Mouse (Mus musculus) neural tube, embryonic 13.5 days (tissue): ENCODE measurements around the gene Gltpd2. TPM values are rescaled to one million over a fixed set of nuclear protein-coding genes. Genes with fewer than 3 reads are reported as not detected.

Experiments
- ATAC-seq: fragments of 200-750 bp; cut with Nextera tagmentation; 2 replicates; pipeline ENCODE4 v1.8.0; 2017; ENCODE audit warnings: low read depth, mild to moderate bottlenecking, moderate TSS enrichment, moderate library complexity
- H3K27ac ChIP-seq: fragments of 300-500 bp; sonication (generic); replicated peaks from 2 replicates; pipeline ENCODE4 v1.5.1; 2015; ENCODE audit warnings: moderate library complexity, mild to moderate bottlenecking, inconsistent platforms
- H3K27me3 ChIP-seq: fragments of 300-500 bp; sonication (generic); 2 replicates; pipeline ENCODE4 v1.6.1; 2015; ENCODE audit warnings: mild to moderate bottlenecking, inconsistent platforms
- H3K36me3 ChIP-seq: fragments of 300-500 bp; sonication (generic); 2 replicates; pipeline ENCODE4 v1.6.1; 2015; ENCODE audit warnings: mild to moderate bottlenecking, inconsistent platforms
- H3K4me1 ChIP-seq: fragments of 300-500 bp; sonication (generic); replicated peaks from 2 replicates; pipeline ENCODE4 v1.6.1; 2015; ENCODE audit warnings: inconsistent platforms
- H3K4me2 ChIP-seq: fragments of 300-500 bp; sonication (generic); 2 replicates; pipeline ENCODE4 v1.6.1; 2015; ENCODE audit warnings: inconsistent platforms, mild to moderate bottlenecking, moderate library complexity
- H3K4me3 ChIP-seq: fragments of 300-500 bp; sonication (generic); 2 replicates; pipeline ENCODE4 v1.5.1; 2015; ENCODE audit warnings: mild to moderate bottlenecking, inconsistent platforms
- H3K9ac ChIP-seq: fragments of 300-500 bp; sonication (generic); 2 replicates; pipeline ENCODE4 v1.6.1; 2015; ENCODE audit warnings: moderate library complexity, mild to moderate bottlenecking, inconsistent platforms
- H3K9me3 ChIP-seq: fragments of 300-500 bp; sonication (generic); 2 replicates; pipeline ENCODE4 v1.6.1; 2016; ENCODE audit warnings: inconsistent platforms
- whole genome bisulfite sequencing: fragments of 180-500 bp; shearing (Covaris S2); methylation state at CpG from one replicate; pipeline ENCODE4 v1.1.7; 2015; 5-methylcytosine and 5-hydroxymethylcytosine counted together
- polyA plus RNA-seq: library from polyadenylated mRNA; unstranded; fragments of >200 nt; fragmentation: Nextera tagmentation; extraction: Ambion mirVana; gene quantifications from 2 replicates; pipeline ENCODE4 v1.2.1, GENCODE M21; 2015

Gene Gltpd2
- polyA plus RNA-seq, 1 experiment from 2014 or later = 0.42 TPM

GRCm38 (mm10) chr11:70504970-70505369, 14.0 kb upstream of the Gltpd2 start, which contains the start of gene Tm4sf5:
Tm4sf5 (plus strand) TSS chr11:70505244.
- Histone ChIP-seq H3K27me3 (0 out of 2 replicates have a peak, but pooled peaks cover 5% of the 10 kb centered on the region), H3K9me3 (no peaks in the 10 kb centered on the region), H3K4me1 (peaks cover 5% of the 10 kb centered on the region; the same call in 1 of the 2 replicates), H3K4me3 (no peak within 1 kb of the TSS), H3K27ac (no peak within 1 kb of the TSS), H3K9ac (no peak within 1 kb of the TSS), H3K36me3 (no peaks in the 10 kb centered on the region), H3K4me2 (no peak within 1 kb of the TSS)
- ATAC-seq = no peak
- WGBS = 86% methylated on average over 9 of the region's 9 CpGs

GRCm38 (mm10) chr11:70506385-70506784, 12.6 kb upstream of the Gltpd2 start:
- Histone ChIP-seq H3K4me2 (no peak overlapping the region), H3K27ac (no peak overlapping the region), H3K4me3 (no peak overlapping the region), H3K36me3 (no peaks in the 10 kb centered on the region), H3K4me1 (peaks cover 6% of the 10 kb centered on the region; the same call in 1 of the 2 replicates), H3K9me3 (no peaks in the 10 kb centered on the region), H3K9ac (no peak overlapping the region), H3K27me3 (0 out of 2 replicates have a peak, but pooled peaks cover 5% of the 10 kb centered on the region)
- WGBS = 37% methylated on average over 4 of the region's 4 CpGs
- no peak for ATAC-seq

- no peak overlapping the region for H3K4me2 ChIP-seq
- H3K27ac ChIP-seq = no peak overlapping the region
- H3K36me3 ChIP-seq = no peaks in the 10 kb centered on the region
- H3K9ac ChIP-seq = no peak overlapping the region
- H3K4me1 ChIP-seq = peaks cover 6% of the 10 kb centered on the region; the same call in 1 of the 2 replicates
- WGBS = 77% methylated on average over 7 of the region's 7 CpGs
- no peaks in the 10 kb centered on the region for H3K9me3 ChIP-seq
- no peak overlapping the region for H3K4me3 ChIP-seq
- ATAC-seq = no peak
- 0 out of 2 replicates have a peak, but pooled peaks cover 5% of the 10 kb centered on the region for H3K27me3 ChIP-seq
Measured at GRCm38 (mm10) chr11:70506962-70507515, 12.0 kb upstream of the Gltpd2 start.

- H3K36me3 ChIP-seq = no peaks in the 10 kb centered on the region
- no peak overlapping the region for H3K9ac ChIP-seq
- no peak overlapping the region for H3K4me3 ChIP-seq
- H3K4me1 ChIP-seq = peaks cover 6% of the 10 kb centered on the region; the same call in 1 of the 2 replicates
- H3K9me3 ChIP-seq = no peaks in the 10 kb centered on the region
- ATAC-seq = peak; percentile 84; the same call in 1 of the 2 replicates
- WGBS = 10% methylated on average over 19 of the region's 19 CpGs
- peak overlapping the region; percentile 22 for H3K4me2 ChIP-seq
- H3K27me3 ChIP-seq = 0 out of 2 replicates have a peak, but pooled peaks cover 5% of the 10 kb centered on the region
- H3K27ac ChIP-seq = no peak overlapping the region
Measured at GRCm38 (mm10) chr11:70509753-70510564, 9.0 kb upstream of the Gltpd2 start.

GRCm38 (mm10) chr11:70511242-70511641, 7.8 kb upstream of the Gltpd2 start:
- 71% methylated on average over 2 of the region's 2 CpGs for WGBS
- H3K9me3 ChIP-seq = no peaks in the 10 kb centered on the region
- peaks cover 6% of the 10 kb centered on the region; the same call in 1 of the 2 replicates for H3K4me1 ChIP-seq
- ATAC-seq = no peak
- H3K36me3 ChIP-seq = no peaks in the 10 kb centered on the region
- H3K4me2 ChIP-seq = no peak overlapping the region
- 0 out of 2 replicates have a peak, but pooled peaks cover 5% of the 10 kb centered on the region for H3K27me3 ChIP-seq
- no peak overlapping the region for H3K27ac ChIP-seq
- H3K9ac ChIP-seq = no peak overlapping the region
- H3K4me3 ChIP-seq = no peak overlapping the region

- WGBS = 94% methylated on average over 7 of the region's 7 CpGs
Measured at GRCm38 (mm10) chr11:70511825-70512224, 7.2 kb upstream of the Gltpd2 start.

GRCm38 (mm10) chr11:70512709-70513342, 6.2 kb upstream of the Gltpd2 start:
- WGBS = 78% methylated on average over 7 of the region's 7 CpGs
- Histone ChIP-seq H3K27ac (no peak overlapping the region), H3K9me3 (no peaks in the 10 kb centered on the region), H3K9ac (no peak overlapping the region), H3K36me3 (no peaks in the 10 kb centered on the region), H3K27me3 (0 out of 2 replicates have a peak, but pooled peaks cover 5% of the 10 kb centered on the region), H3K4me3 (no peak overlapping the region), H3K4me2 (no peak overlapping the region), H3K4me1 (peaks cover 6% of the 10 kb centered on the region; the same call in 1 of the 2 replicates)
- ATAC-seq = no peak

More at GRCm38 (mm10) chr11:70511825-70512224, 7.2 kb upstream of the Gltpd2 start:
- Histone ChIP-seq H3K9me3 (no peaks in the 10 kb centered on the region), H3K36me3 (no peaks in the 10 kb centered on the region), H3K27ac (no peak overlapping the region), H3K4me1 (peaks cover 6% of the 10 kb centered on the region; the same call in 1 of the 2 replicates), H3K4me2 (no peak overlapping the region), H3K4me3 (no peak overlapping the region), H3K27me3 (0 out of 2 replicates have a peak, but pooled peaks cover 5% of the 10 kb centered on the region), H3K9ac (no peak overlapping the region)
- no peak for ATAC-seq

- WGBS = 53% methylated on average over 11 of the region's 11 CpGs
- H3K4me2 ChIP-seq = no peak overlapping the region
- 0 out of 2 replicates have a peak, but pooled peaks have one; percentile 34 for ATAC-seq
- no peak overlapping the region for H3K9ac ChIP-seq
- H3K36me3 ChIP-seq = no peaks in the 10 kb centered on the region
- H3K4me3 ChIP-seq = no peak overlapping the region
- no peaks in the 10 kb centered on the region for H3K9me3 ChIP-seq
- peaks cover 6% of the 10 kb centered on the region; the same call in 1 of the 2 replicates for H3K4me1 ChIP-seq
- H3K27me3 ChIP-seq = 0 out of 2 replicates have a peak, but pooled peaks cover 2% of the 10 kb centered on the region
- no peak overlapping the region for H3K27ac ChIP-seq
Measured at GRCm38 (mm10) chr11:70513520-70513919, 5.5 kb upstream of the Gltpd2 start.

- Histone ChIP-seq H3K9ac (no peak within 1 kb of the TSS), H3K4me2 (no peak within 1 kb of the TSS), H3K27me3 (0 out of 2 replicates have a peak, but pooled peaks cover 4% of the 10 kb centered on the region), H3K36me3 (no peaks in the 10 kb centered on the region), H3K27ac (no peak within 1 kb of the TSS), H3K9me3 (no peaks in the 10 kb centered on the region), H3K4me1 (peaks cover 6% of the 10 kb centered on the region; the same call in 1 of the 2 replicates), H3K4me3 (no peak within 1 kb of the TSS)
- no peak for ATAC-seq
- 87% methylated on average over 7 of the region's 7 CpGs for WGBS
Measured at GRCm38 (mm10) chr11:70514288-70514687, 4.7 kb upstream of the Gltpd2 start, which contains the start of gene Vmo1. Vmo1 (minus strand) TSS chr11:70514616.

GRCm38 (mm10) chr11:70516352-70516751, 2.6 kb upstream of the Gltpd2 start:
- Histone ChIP-seq H3K4me1 (peaks cover 7% of the 10 kb centered on the region; the same call in 1 of the 2 replicates), H3K4me3 (no peak overlapping the region), H3K27me3 (0 out of 2 replicates have a peak, but pooled peaks cover 9% of the 10 kb centered on the region), H3K9me3 (no peaks in the 10 kb centered on the region), H3K36me3 (no peaks in the 10 kb centered on the region), H3K9ac (no peak overlapping the region), H3K4me2 (no peak overlapping the region), H3K27ac (no peak overlapping the region)
- 25% methylated on average over 2 of the region's 2 CpGs for WGBS
- no peak for ATAC-seq

GRCm38 (mm10) chr11:70518436-70518835, 560 bp upstream of the Gltpd2 start:
- no peak for ATAC-seq
- H3K9ac ChIP-seq = no peak overlapping the region
- H3K36me3 ChIP-seq = no peaks in the 10 kb centered on the region
- no peaks in the 10 kb centered on the region for H3K9me3 ChIP-seq
- whole genome bisulfite sequencing = 64% methylated on average over 1 of the region's 1 CpGs
- peaks cover 7% of the 10 kb centered on the region; the same call in 1 of the 2 replicates for H3K4me1 ChIP-seq
- H3K27ac ChIP-seq = no peak overlapping the region
- no peak overlapping the region for H3K4me2 ChIP-seq
- no peak overlapping the region for H3K4me3 ChIP-seq
- 0 out of 2 replicates have a peak, but pooled peaks cover 9% of the 10 kb centered on the region for H3K27me3 ChIP-seq
